Mouse (Mus musculus) intestine, embryonic 16.5 days (tissue): ENCODE measurements around the gene Pmm1. TPM values are rescaled to one million over a fixed set of nuclear protein-coding genes. Genes with fewer than 3 reads are reported as not detected.
A peak's percentile ranks its signal among the peaks of the same experiment; 100 is the strongest.

ENCODE experiments used
- ATAC-seq: fragments of 200-750 bp; cut with Nextera tagmentation; 2 replicates; pipeline ENCODE4 v1.8.0; 2017; ENCODE audit warnings: moderate TSS enrichment, moderate library complexity
- H3K27ac ChIP-seq: fragments of 300-500 bp; sonication (generic); 2 replicates; pipeline ENCODE4 v1.5.1; 2014; ENCODE audit warnings: mild to moderate bottlenecking, low read length
- H3K27me3 ChIP-seq: fragments of 300-500 bp; sonication (generic); replicated peaks from 2 replicates; pipeline ENCODE4 v1.6.1; 2014; ENCODE audit warnings: low read length, control low read depth, mixed read lengths; ENCODE audit not compliant: control insufficient read depth, insufficient read depth
- H3K36me3 ChIP-seq: fragments of 300-500 bp; sonication (generic); 2 replicates; pipeline ENCODE4 v1.6.1; 2014; ENCODE audit warnings: low read length, control low read depth; ENCODE audit not compliant: control insufficient read depth, insufficient read depth
- H3K4me1 ChIP-seq: fragments of 300-500 bp; sonication (generic); 2 replicates; pipeline ENCODE4 v1.6.1; 2014; ENCODE audit warnings: low read length, control low read depth, mixed read lengths; ENCODE audit not compliant: control insufficient read depth, insufficient read depth
- H3K4me2 ChIP-seq: fragments of 300-500 bp; sonication (generic); 2 replicates; pipeline ENCODE4 v1.6.1; 2014; ENCODE audit warnings: low read depth, low read length, control low read depth
- H3K4me3 ChIP-seq: fragments of 300-500 bp; sonication (generic); 2 replicates; pipeline ENCODE4 v1.5.1; 2014; ENCODE audit warnings: mild to moderate bottlenecking, low read length
- H3K9ac ChIP-seq: fragments of 300-500 bp; sonication (generic); 2 replicates; pipeline ENCODE4 v1.6.1; 2014; ENCODE audit warnings: low read depth, low read length
- H3K9me3 ChIP-seq: fragments of 300-500 bp; sonication (generic); 2 replicates; pipeline ENCODE4 v1.6.1; 2016; ENCODE audit warnings: low read length, control low read depth; ENCODE audit not compliant: control insufficient read depth
- WGBS: fragments of 180-500 bp; shearing (Covaris S2); extraction: QIAGEN DNeasy Blood & Tissue Kit; methylation state at CpG from one replicate; pipeline ENCODE4 v1.1.7; 2014; 5-methylcytosine and 5-hydroxymethylcytosine counted together
- polyA plus RNA-seq: library from polyadenylated mRNA; unstranded; fragments of >200 nt; fragmentation: Nextera tagmentation; extraction: Ambion mirVana; gene quantifications from 2 replicates; pipeline ENCODE4 v1.2.1, GENCODE M21; 2015

Gene Pmm1
- polyA plus RNA-seq, 1 experiment from 2014 or later: 21.5 TPM

DNA sequence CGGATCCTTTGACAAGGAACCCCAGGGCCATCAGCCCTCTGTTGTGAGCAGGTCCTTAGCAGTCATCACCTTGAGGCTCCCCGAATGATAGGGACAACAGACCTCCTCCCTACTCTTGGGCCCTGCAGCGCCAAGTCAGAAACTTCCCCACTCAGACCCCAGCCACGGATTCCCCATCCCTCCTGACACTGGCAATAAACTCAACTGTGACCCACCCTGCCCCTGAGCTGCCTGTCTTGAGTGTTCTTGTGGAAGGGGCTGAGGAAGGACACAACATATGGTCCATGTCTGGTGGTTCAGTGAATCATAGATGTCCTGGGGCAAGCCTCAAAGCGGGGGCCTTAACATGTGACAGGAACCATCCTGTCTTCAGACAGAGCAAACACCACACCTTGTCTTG is 10.0 kb downstream of the Pmm1 start:
- Histone ChIP-seq H3K4me3 (no peak overlapping the region), H3K27ac (no peak overlapping the region), H3K9ac (no peak overlapping the region), H3K36me3 (no peaks in the 10 kb centered on the region), H3K27me3 (no peaks in the 10 kb centered on the region), H3K4me2 (no peak overlapping the region), H3K9me3 (no peaks in the 10 kb centered on the region), H3K4me1 (no peaks in the 10 kb centered on the region)
- ATAC-seq: no peak
- 78% methylated on average over 5 of the region's 5 CpGs for WGBS

DNA sequence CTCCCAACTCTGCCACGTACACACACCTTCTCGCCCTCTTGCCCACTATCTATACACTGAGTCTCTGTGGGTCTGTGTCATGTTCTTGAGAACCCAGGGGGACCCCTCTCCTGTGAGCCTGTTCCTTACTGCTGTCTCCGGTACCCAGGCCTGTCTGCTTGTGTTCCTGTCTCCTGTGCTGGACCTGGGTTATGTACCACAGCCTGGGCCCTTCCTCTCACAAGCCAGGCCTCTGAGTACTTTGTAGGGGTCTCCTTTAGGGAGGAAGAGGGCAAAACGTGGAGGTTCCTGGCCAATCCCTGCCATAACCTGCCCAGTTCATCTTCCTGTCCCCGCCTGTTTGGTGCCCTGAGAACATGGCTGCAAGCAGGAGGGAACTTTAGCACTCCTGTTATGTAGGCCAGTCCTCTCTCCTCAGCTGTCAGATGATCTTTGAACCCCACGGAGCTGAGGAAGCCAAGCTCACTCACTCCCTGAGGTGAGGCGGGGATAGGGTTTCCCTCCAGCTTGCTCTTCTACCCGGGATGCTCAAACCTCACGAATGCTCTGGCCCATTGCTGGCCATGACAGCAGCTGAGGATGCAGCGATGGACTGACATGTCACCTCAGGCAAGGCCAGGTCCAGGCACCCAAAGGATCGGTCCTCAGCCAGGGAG is 11.1 kb downstream of the Pmm1 start:
- Histone ChIP-seq H3K36me3 (no peaks in the 10 kb centered on the region), H3K4me1 (no peaks in the 10 kb centered on the region), H3K4me2 (no peak overlapping the region), H3K27ac (no peak overlapping the region), H3K9ac (no peak overlapping the region), H3K4me3 (no peak overlapping the region), H3K27me3 (no peaks in the 10 kb centered on the region), H3K9me3 (no peaks in the 10 kb centered on the region)
- peak; percentile 74 for ATAC-seq
- WGBS: 65% methylated on average over 11 of the region's 11 CpGs

DNA sequence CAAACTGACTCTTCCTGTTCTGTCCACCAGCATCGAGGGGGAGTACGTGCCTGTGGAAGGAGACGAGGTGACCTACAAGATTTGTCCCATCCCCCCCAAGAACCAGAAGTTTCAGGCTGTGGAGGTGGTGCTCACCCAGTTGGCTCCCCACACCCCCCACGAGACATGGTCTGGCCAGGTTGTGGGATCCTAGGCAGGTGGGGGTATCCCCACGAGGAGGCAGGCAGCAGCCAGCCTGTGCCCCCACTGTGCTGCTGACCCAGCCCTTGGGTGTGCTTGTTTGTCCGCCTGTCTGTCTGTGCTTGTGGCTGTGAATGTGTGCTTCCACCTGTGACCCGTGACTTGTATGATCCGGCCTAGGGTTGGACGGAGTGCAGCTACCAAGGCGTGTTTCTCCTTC is 11.7 kb downstream of the Pmm1 start:
- Histone ChIP-seq H3K27me3 (no peaks in the 10 kb centered on the region), H3K27ac (no peak overlapping the region), H3K9me3 (no peaks in the 10 kb centered on the region), H3K4me1 (no peaks in the 10 kb centered on the region), H3K4me3 (no peak overlapping the region), H3K9ac (no peak overlapping the region), H3K36me3 (no peaks in the 10 kb centered on the region), H3K4me2 (no peak overlapping the region)
- WGBS: 86% methylated on average over 10 of the region's 10 CpGs
- no peak for ATAC-seq

DNA sequence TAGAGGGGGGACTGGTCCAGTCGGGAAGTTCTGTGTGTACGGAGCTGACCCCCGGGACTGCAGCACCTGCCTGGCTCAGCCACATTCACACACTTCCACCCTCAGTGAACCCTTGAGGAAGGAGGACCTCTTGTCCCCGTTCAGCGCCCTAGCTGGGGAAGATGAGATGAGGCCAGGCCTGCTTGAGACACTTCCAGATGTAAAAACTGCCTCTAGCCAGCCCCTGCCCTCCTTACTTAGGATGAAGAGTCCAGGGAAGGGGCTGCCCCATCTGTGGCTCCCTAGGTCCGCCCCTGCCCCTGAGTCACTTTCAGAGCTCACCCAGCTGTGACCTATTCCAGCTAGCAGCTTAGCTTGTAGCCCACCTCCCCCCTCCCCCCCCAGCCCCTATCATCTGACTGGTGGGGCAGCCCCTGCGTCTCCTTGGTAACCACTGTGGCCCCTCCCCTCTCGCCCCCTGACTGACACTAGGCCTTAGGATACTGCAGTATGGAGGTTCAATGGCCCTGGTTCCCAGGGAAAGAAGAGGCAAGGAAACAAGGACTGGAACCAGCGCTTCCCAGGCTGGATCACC is 17.5 kb downstream of the Pmm1 start:
- no peak overlapping the region for H3K27ac ChIP-seq
- WGBS: 25% methylated on average over 9 of the region's 9 CpGs
- H3K36me3 ChIP-seq: no peaks in the 10 kb centered on the region
- H3K4me3 ChIP-seq: no peak overlapping the region
- ATAC-seq: no peak
- H3K4me1 ChIP-seq: no peaks in the 10 kb centered on the region
- H3K27me3 ChIP-seq: no peaks in the 10 kb centered on the region
- no peak overlapping the region for H3K4me2 ChIP-seq
- H3K9ac ChIP-seq: no peak overlapping the region
- no peaks in the 10 kb centered on the region for H3K9me3 ChIP-seq

DNA sequence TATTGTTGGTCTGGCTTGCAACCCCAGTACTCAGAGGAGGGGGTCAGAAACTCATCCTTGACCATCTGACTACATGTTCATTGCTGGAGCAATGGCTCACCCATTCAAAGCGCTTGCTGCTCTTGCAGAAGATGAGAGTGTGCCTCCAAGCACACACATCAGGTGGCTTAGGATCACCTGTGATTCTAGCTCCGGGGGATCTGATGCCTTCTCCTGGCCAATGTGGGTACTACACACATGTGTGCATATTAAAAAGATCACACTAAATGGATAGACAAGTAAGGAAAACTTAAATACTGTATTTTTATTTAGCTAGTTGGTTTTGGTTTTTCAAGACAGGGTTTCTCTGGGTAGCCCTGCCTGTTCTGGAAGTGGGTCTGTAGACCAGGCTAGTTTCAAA is 19.7 kb downstream of the Pmm1 start:
- Histone ChIP-seq H3K9ac (no peak overlapping the region), H3K4me2 (no peak overlapping the region), H3K36me3 (no peaks in the 10 kb centered on the region), H3K27me3 (no peaks in the 10 kb centered on the region), H3K4me3 (no peak overlapping the region), H3K4me1 (peaks cover 14% of the 10 kb centered on the region), H3K9me3 (no peaks in the 10 kb centered on the region), H3K27ac (no peak overlapping the region)
- 91% methylated on average over 2 of the region's 2 CpGs for WGBS
- no peak for ATAC-seq

DNA sequence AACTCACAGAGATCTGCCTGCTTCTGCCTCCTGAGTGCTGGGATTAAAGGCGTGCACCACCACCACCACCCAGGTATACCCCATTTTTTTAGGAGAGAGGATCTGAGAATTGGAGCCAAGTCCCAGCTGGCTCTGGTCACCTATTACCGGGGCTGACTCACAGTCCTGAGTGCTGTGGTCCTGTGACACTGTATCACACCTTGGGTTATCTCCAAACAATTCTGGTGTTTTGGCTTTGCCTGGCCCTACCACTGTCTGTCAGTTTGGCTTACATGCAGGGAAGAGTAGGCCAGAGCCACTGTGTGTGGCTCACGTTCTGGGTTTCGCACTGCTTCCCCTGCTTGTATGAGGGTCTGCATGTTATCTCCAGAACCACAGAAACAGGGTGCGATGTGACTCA is 20.5 kb downstream of the Pmm1 start:
- ATAC-seq: no peak
- WGBS: 90% methylated on average over 5 of the region's 5 CpGs
- no peak overlapping the region for H3K4me3 ChIP-seq
- H3K9ac ChIP-seq: no peak overlapping the region
- no peaks in the 10 kb centered on the region for H3K27me3 ChIP-seq
- no peak overlapping the region for H3K4me2 ChIP-seq
- no peaks in the 10 kb centered on the region for H3K9me3 ChIP-seq
- no peak overlapping the region for H3K27ac ChIP-seq
- H3K36me3 ChIP-seq: no peaks in the 10 kb centered on the region
- peaks cover 14% of the 10 kb centered on the region for H3K4me1 ChIP-seq

DNA sequence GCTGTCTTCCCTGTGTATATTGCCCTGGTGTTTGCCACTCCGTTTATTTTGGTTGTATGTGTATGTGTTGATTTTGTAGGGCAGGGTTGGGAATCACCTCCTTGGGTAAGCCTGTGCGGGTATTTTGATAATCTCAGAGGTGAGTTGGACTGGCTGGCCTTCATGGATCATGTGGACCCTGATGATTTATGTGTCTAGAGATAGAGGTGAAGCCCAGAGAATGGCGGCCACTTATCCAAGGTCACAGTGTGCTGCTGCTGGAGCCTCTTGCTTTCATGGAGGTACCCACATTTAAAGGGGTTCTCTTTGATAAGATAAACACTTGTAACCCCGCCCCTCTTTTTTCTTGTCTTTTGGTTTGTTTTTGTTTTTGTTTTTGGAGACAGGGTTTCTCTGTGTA is 21.0 kb downstream of the Pmm1 start:
- ATAC-seq: no peak

DNA sequence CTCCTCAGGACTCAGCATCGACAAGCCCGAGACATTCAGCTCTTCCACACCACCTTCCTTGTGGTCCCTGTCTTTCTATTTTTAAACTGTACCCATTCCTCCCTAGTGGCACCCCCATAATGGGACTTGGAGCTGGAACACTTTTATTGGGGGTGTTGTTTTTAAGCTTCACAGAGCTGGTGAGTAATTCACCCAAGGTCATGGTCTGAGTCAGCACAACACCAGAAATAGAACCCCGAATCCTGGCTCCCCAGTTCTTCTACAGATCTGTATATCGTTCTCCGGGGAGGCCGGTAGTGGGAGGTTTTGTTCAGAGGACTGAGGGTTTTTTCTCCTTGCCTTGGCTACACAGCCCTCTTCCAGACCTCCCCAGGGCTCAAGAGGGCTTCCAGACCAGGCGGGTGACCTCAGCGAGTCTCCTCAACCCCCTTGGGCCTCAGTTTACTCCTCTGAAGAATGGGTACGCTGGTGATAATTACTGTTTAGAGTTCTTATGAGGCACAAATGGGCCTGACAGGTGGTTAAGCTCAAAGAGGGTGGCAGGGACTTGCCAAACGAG is 21.5 kb downstream of the Pmm1 start:
- no peaks in the 10 kb centered on the region for H3K9me3 ChIP-seq
- WGBS: 86% methylated on average over 10 of the region's 10 CpGs
- ATAC-seq: no peak

More for the DNA sequence above, 21.0 kb downstream of the Pmm1 start:
- H3K4me3 ChIP-seq: no peak overlapping the region
- H3K4me2 ChIP-seq: no peak overlapping the region
- H3K4me1 ChIP-seq: peaks cover 14% of the 10 kb centered on the region
- no peaks in the 10 kb centered on the region for H3K36me3 ChIP-seq
- H3K9ac ChIP-seq: no peak overlapping the region
- no peaks in the 10 kb centered on the region for H3K9me3 ChIP-seq
- H3K27me3 ChIP-seq: no peaks in the 10 kb centered on the region
- WGBS: 74% methylated on average over 4 of the region's 4 CpGs
- no peak overlapping the region for H3K27ac ChIP-seq

DNA sequence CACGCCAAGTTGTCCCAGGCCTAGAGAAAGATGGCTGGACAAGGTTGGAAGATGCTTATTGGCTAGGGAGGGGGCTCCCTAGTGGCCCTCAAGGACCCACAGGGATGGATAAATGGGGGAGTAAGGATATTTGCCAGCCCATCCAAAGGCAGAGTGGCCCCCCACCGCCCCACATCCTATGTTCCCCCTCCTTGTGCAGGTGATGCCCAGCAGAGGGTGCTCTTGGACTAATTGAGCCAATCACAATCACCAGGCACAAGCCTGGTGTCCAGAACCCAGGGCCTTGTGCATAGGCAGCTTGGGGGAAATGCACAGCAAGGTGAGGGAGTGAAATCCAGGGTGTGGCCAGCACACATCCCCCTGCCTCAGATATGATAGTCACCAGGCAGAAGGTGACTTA is 22.5 kb downstream of the Pmm1 start:
- WGBS: 39% methylated on average over 2 of the region's 2 CpGs
- Histone ChIP-seq H3K27me3 (no peaks in the 10 kb centered on the region), H3K4me3 (no peak overlapping the region), H3K4me2 (no peak overlapping the region), H3K4me1 (peaks cover 16% of the 10 kb centered on the region), H3K27ac (no peak overlapping the region), H3K36me3 (no peaks in the 10 kb centered on the region), H3K9me3 (no peaks in the 10 kb centered on the region), H3K9ac (no peak overlapping the region)
- no peak; the same call in 1 of the 2 replicates for ATAC-seq

More for the DNA sequence above, 21.5 kb downstream of the Pmm1 start:
- Histone ChIP-seq H3K9ac (no peak overlapping the region), H3K4me3 (no peak overlapping the region), H3K27me3 (no peaks in the 10 kb centered on the region), H3K36me3 (no peaks in the 10 kb centered on the region), H3K4me1 (peaks cover 14% of the 10 kb centered on the region), H3K4me2 (no peak overlapping the region), H3K27ac (no peak overlapping the region)
